Mouse (Mus musculus): ENCODE results near the gene 4931422A03Rik.

- TF ChIP-seq POLR2A (IDR thresholded peaks at IDR 0.05; ENCODE audit: insufficient read length, low read depth) (no peak), MYOD1 (IDR thresholded peaks at IDR 0.05; ENCODE audit: control insufficient read depth in 1 of 3, insufficient read length in 2 of 3, low read depth in 2 of 3) (no peak), TCF12 (IDR thresholded peaks at IDR 0.05; ENCODE audit: insufficient read depth, poor library complexity, severe bottlenecking) (no peak)
Observed at GRCm38 (mm10) chr2:103970791-103971649, 57.1 kb downstream of the 4931422A03Rik start.

Data from myocyte (in vitro differentiated cells).